Mouse (Mus musculus) spleen, adult 2 months (tissue): ENCODE data around the gene Fam241a.

Experiments used
- CTCF ChIP-seq: fragments of 200-500 bp; IDR thresholded peaks from 2 replicates; pipeline ENCODE4 v1.5.1; 2011; ENCODE audit warnings: mild to moderate bottlenecking, inconsistent platforms; ENCODE audit not compliant: insufficient read depth, insufficient read length, insufficient replicate concordance; ENCODE audit errors: extremely low read depth
- POLR2A ChIP-seq: fragments of 200-500 bp; IDR thresholded peaks from 2 replicates; pipeline ENCODE4 v1.6.1; 2011; ENCODE audit warnings: low read depth, low read length, inconsistent platforms

DNA sequence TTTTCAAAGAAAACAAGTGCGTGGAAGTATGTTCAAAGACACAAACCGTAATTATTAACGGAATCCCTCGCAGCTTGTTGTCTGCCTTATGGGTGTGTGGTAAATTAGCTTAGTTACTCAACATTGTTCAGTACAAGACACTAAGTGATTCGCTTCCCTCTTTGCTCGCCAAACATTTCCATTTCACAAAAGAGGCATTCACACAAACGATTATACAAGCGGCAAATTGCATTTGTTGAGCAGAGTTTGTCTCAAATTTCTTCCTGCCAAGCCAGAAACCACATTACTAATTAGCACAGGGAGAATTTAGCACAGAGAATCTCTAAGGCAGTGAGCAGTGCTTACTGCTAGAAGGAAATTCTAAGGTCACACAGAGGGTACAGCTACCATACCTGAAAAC, 54.2 kb downstream of the Fam241a start:
- TF ChIP-seq CTCF (no peak), POLR2A (no peak)
